Mouse (Mus musculus): ENCODE measurements around the gene Cdh23.

DNA sequence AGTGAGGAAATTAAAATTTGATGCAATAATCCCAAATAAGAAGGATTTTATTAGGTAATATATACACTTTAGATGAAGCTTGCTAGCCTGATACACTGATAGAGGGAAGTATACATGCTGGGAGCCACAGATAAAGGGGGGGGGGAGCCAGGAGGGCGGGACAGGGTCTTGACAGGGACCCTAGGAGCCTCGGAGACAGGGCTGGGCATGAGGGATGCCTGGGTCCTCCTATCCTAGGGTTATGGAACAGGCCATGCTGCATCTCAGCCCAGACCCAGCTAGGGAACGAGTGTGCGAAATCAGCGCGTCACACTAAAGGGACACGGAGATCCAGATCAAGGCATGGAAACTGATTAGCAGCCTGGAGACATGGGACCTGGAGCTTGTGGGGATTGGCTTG is 168.3 kb downstream of the Cdh23 start:
- TF ChIP-seq CTCF (IDR thresholded peaks at IDR 0.05; ENCODE audit: low read depth) (no peak), EP300 (IDR thresholded peaks at IDR 0.05; ENCODE audit: low read depth) (no peak)

All from heart, postnatal 0 days (tissue).